Mouse (Mus musculus) cerebellum, adult 2 months (tissue): ENCODE measurements around the gene 2900026A02Rik.

Source experiments
- CTCF ChIP-seq: fragments of 200-500 bp; IDR thresholded peaks from 2 replicates; pipeline ENCODE4 v1.5.1; 2011; ENCODE audit warnings: low read depth, mild to moderate bottlenecking, control low read depth, low read length, moderate library complexity, borderline replicate concordance; ENCODE audit not compliant: insufficient read depth
- POLR2A ChIP-seq: fragments of 200-500 bp; IDR thresholded peaks from 2 replicates; pipeline ENCODE4 v1.6.1; 2011; ENCODE audit warnings: low read length, control low read depth, borderline replicate concordance; ENCODE audit not compliant: insufficient read depth

GRCm38 (mm10) chr5:113102455-113102854 lies 118.6 kb downstream of the 2900026A02Rik start:
- TF ChIP-seq POLR2A (no peak), CTCF (no peak)
